Mouse (Mus musculus): ENCODE results near the gene Cacna1e. TPM values are rescaled to one million over a fixed set of nuclear protein-coding genes. Genes with fewer than 3 reads are reported as not detected.

Cacna1e gene
- polyA plus RNA-seq, 1 experiment: 53.6 TPM

GRCm38 (mm10) chr1:154771111-154771510, 113.2 kb downstream of the Cacna1e start:
- H3K27ac ChIP-seq (ENCODE audit: insufficient read depth, low read length): no peak overlapping the region
- TF ChIP-seq POLR2A (IDR thresholded peaks at IDR 0.05; ENCODE audit: extremely low read depth, insufficient read depth, low read length) (no peak), CTCF (IDR thresholded peaks at IDR 0.05; ENCODE audit: extremely low read depth, insufficient read depth, low read length) (no peak)
- H3K4me1 ChIP-seq (ENCODE audit: control insufficient read depth, insufficient read depth, low read length): peaks cover 6% of the 10 kb centered on the region
- no peak overlapping the region for H3K4me3 ChIP-seq (ENCODE audit: insufficient read depth, low read length)

- Histone ChIP-seq H3K27ac (ENCODE audit: insufficient read depth, low read length) (no peak overlapping the region), H3K4me1 (ENCODE audit: control insufficient read depth, insufficient read depth, low read length) (peaks cover 2% of the 10 kb centered on the region; the same call in 1 of the 2 replicates), H3K4me3 (ENCODE audit: insufficient read depth, low read length) (no peak overlapping the region)
- TF ChIP-seq POLR2A (IDR thresholded peaks at IDR 0.05; ENCODE audit: extremely low read depth, insufficient read depth, low read length): no peak
- TF ChIP-seq CTCF (IDR thresholded peaks at IDR 0.05; ENCODE audit: extremely low read depth, insufficient read depth, low read length): no peak
Observed at GRCm38 (mm10) chr1:154770542-154770941, 113.8 kb downstream of the Cacna1e start.

GRCm38 (mm10) chr1:154763132-154763531, 121.2 kb downstream of the Cacna1e start:
- H3K4me3 ChIP-seq (ENCODE audit: insufficient read depth, low read length): no peak overlapping the region
- H3K27ac ChIP-seq (ENCODE audit: insufficient read depth, low read length): no peak overlapping the region
- no peaks in the 10 kb centered on the region for H3K4me1 ChIP-seq (ENCODE audit: control insufficient read depth, insufficient read depth, low read length)
- TF ChIP-seq POLR2A (IDR thresholded peaks at IDR 0.05; ENCODE audit: extremely low read depth, insufficient read depth, low read length): no peak
- TF ChIP-seq CTCF (IDR thresholded peaks at IDR 0.05; ENCODE audit: extremely low read depth, insufficient read depth, low read length): no peak

GRCm38 (mm10) chr1:154752081-154752480, 132.2 kb downstream of the Cacna1e start:
- H3K27ac ChIP-seq (ENCODE audit: insufficient read depth, low read length): no peak overlapping the region
- H3K4me3 ChIP-seq (ENCODE audit: insufficient read depth, low read length): no peak overlapping the region
- TF ChIP-seq CTCF (IDR thresholded peaks at IDR 0.05; ENCODE audit: extremely low read depth, insufficient read depth, low read length): no peak
- TF ChIP-seq POLR2A (IDR thresholded peaks at IDR 0.05; ENCODE audit: extremely low read depth, insufficient read depth, low read length): no peak
- peaks cover 4% of the 10 kb centered on the region; the same call in 1 of the 2 replicates for H3K4me1 ChIP-seq (ENCODE audit: control insufficient read depth, insufficient read depth, low read length)

- TF ChIP-seq POLR2A (IDR thresholded peaks at IDR 0.05; ENCODE audit: extremely low read depth, insufficient read depth, low read length) (no peak), CTCF (IDR thresholded peaks at IDR 0.05; ENCODE audit: extremely low read depth, insufficient read depth, low read length) (no peak)
- Histone ChIP-seq H3K4me3 (ENCODE audit: insufficient read depth, low read length) (no peak overlapping the region), H3K27ac (ENCODE audit: insufficient read depth, low read length) (no peak overlapping the region; the same call in 1 of the 2 replicates), H3K4me1 (ENCODE audit: control insufficient read depth, insufficient read depth, low read length) (peaks cover 4% of the 10 kb centered on the region; the same call in 1 of the 2 replicates)
Observed at GRCm38 (mm10) chr1:154748531-154748930, 135.8 kb downstream of the Cacna1e start.

- Histone ChIP-seq H3K4me3 (ENCODE audit: insufficient read depth, low read length) (no peak overlapping the region), H3K27ac (ENCODE audit: insufficient read depth, low read length) (no peak overlapping the region), H3K4me1 (ENCODE audit: control insufficient read depth, insufficient read depth, low read length) (peaks cover 4% of the 10 kb centered on the region; the same call in 1 of the 2 replicates)
- TF ChIP-seq CTCF (IDR thresholded peaks at IDR 0.05; ENCODE audit: extremely low read depth, insufficient read depth, low read length) (no peak), POLR2A (IDR thresholded peaks at IDR 0.05; ENCODE audit: extremely low read depth, insufficient read depth, low read length) (no peak)
Observed at GRCm38 (mm10) chr1:154745241-154745640, 139.1 kb downstream of the Cacna1e start.

- H3K27ac ChIP-seq (ENCODE audit: insufficient read depth, low read length): no peak overlapping the region
- no peak overlapping the region for H3K4me3 ChIP-seq (ENCODE audit: insufficient read depth, low read length)
- no peaks in the 10 kb centered on the region for H3K4me1 ChIP-seq (ENCODE audit: control insufficient read depth, insufficient read depth, low read length)
- no peak for TF ChIP-seq POLR2A (IDR thresholded peaks at IDR 0.05; ENCODE audit: extremely low read depth, insufficient read depth, low read length)
- no peak for TF ChIP-seq CTCF (IDR thresholded peaks at IDR 0.05; ENCODE audit: extremely low read depth, insufficient read depth, low read length)
Observed at GRCm38 (mm10) chr1:154730411-154730961, 153.8 kb downstream of the Cacna1e start.

GRCm38 (mm10) chr1:154729269-154729980, 154.9 kb downstream of the Cacna1e start:
- no peak overlapping the region for H3K4me3 ChIP-seq (ENCODE audit: insufficient read depth, low read length)
- H3K4me1 ChIP-seq (ENCODE audit: control insufficient read depth, insufficient read depth, low read length): no peaks in the 10 kb centered on the region
- H3K27ac ChIP-seq (ENCODE audit: insufficient read depth, low read length): no peak overlapping the region
- peak; percentile 93 for TF ChIP-seq CTCF (IDR thresholded peaks at IDR 0.05; ENCODE audit: extremely low read depth, insufficient read depth, low read length)
- no peak for TF ChIP-seq POLR2A (IDR thresholded peaks at IDR 0.05; ENCODE audit: extremely low read depth, insufficient read depth, low read length)

GRCm38 (mm10) chr1:154728682-154729081, 155.6 kb downstream of the Cacna1e start:
- H3K4me1 ChIP-seq (ENCODE audit: control insufficient read depth, insufficient read depth, low read length): no peaks in the 10 kb centered on the region
- H3K27ac ChIP-seq (ENCODE audit: insufficient read depth, low read length): no peak overlapping the region
- H3K4me3 ChIP-seq (ENCODE audit: insufficient read depth, low read length): no peak overlapping the region
- TF ChIP-seq CTCF (IDR thresholded peaks at IDR 0.05; ENCODE audit: extremely low read depth, insufficient read depth, low read length): no peak
- TF ChIP-seq POLR2A (IDR thresholded peaks at IDR 0.05; ENCODE audit: extremely low read depth, insufficient read depth, low read length): no peak

- no peak for TF ChIP-seq CTCF (IDR thresholded peaks at IDR 0.05; ENCODE audit: extremely low read depth, insufficient read depth, low read length)
- TF ChIP-seq POLR2A (IDR thresholded peaks at IDR 0.05; ENCODE audit: extremely low read depth, insufficient read depth, low read length): no peak
- Histone ChIP-seq H3K4me1 (ENCODE audit: control insufficient read depth, insufficient read depth, low read length) (no peaks in the 10 kb centered on the region), H3K27ac (ENCODE audit: insufficient read depth, low read length) (no peak overlapping the region), H3K4me3 (ENCODE audit: insufficient read depth, low read length) (no peak overlapping the region)
Observed at GRCm38 (mm10) chr1:154727696-154728095, 156.6 kb downstream of the Cacna1e start.
